Mouse (Mus musculus): ENCODE measurements around the gene Acsl3. TPM values are rescaled to one million over a fixed set of nuclear protein-coding genes. Genes with fewer than 3 reads are reported as not detected.

The Acsl3 gene
- total and polyA plus RNA-seq, 3 experiments, result 2.6 to 6.6 (median 4.4) TPM

- intact Hi-C loops (cut with DNase I), result no loop called here
- TF ChIP-seq POLR2A (IDR thresholded peaks at IDR 0.05; ENCODE audit: insufficient read depth, low read depth, low read length) (no peak), CTCF (IDR thresholded peaks at IDR 0.05) (no peak), EP300 (IDR thresholded peaks at IDR 0.05; ENCODE audit: insufficient read depth, low read depth, low read length) (no peak)
- Histone ChIP-seq H3K36me3 (ENCODE audit: control insufficient read depth, insufficient read depth, low read length) (no peaks in the 10 kb centered on the region), H3K27me3 (ENCODE audit: control insufficient read depth, insufficient read depth, low read length) (no peaks in the 10 kb centered on the region), H3K4me3 (no peak overlapping the region), H3K79me2 (replicated peaks; ENCODE audit: control insufficient read depth, insufficient read depth, low read length) (no peaks in the 10 kb centered on the region), H3K27ac (no peak overlapping the region), H3K4me1 (ENCODE audit: control insufficient read depth, insufficient read depth, low read length) (no peaks in the 10 kb centered on the region), H3K9ac (ENCODE audit: low read depth, low read length) (no peak overlapping the region)
- 67% methylated on average over 3 of the region's 3 CpGs for WGBS
- DNase-seq, result no peak
Observed at GRCm38 (mm10) chr1:78634486-78634885, 23.1 kb upstream of the Acsl3 start.

- Histone ChIP-seq H3K27me3 (ENCODE audit: control insufficient read depth, insufficient read depth, low read length) (no peaks in the 10 kb centered on the region), H3K27ac (no peak overlapping the region), H3K9ac (ENCODE audit: low read depth, low read length) (no peak overlapping the region), H3K79me2 (replicated peaks; ENCODE audit: control insufficient read depth, insufficient read depth, low read length) (no peaks in the 10 kb centered on the region), H3K36me3 (ENCODE audit: control insufficient read depth, insufficient read depth, low read length) (no peaks in the 10 kb centered on the region), H3K4me1 (ENCODE audit: control insufficient read depth, insufficient read depth, low read length) (no peaks in the 10 kb centered on the region), H3K4me3 (no peak overlapping the region)
- TF ChIP-seq EP300 (IDR thresholded peaks at IDR 0.05; ENCODE audit: insufficient read depth, low read depth, low read length) (no peak), CTCF (IDR thresholded peaks at IDR 0.05) (no peak), POLR2A (IDR thresholded peaks at IDR 0.05; ENCODE audit: insufficient read depth, low read depth, low read length) (no peak)
- DNase-seq, result no peak
- intact Hi-C loops (cut with DNase I), result no loop called here
Observed at GRCm38 (mm10) chr1:78640871-78641270, 16.8 kb upstream of the Acsl3 start.

GRCm38 (mm10) chr1:78641791-78642190 lies 15.8 kb upstream of the Acsl3 start:
- no peaks in the 10 kb centered on the region for H3K79me2 ChIP-seq (replicated peaks; ENCODE audit: control insufficient read depth, insufficient read depth, low read length)
- H3K27me3 ChIP-seq (ENCODE audit: control insufficient read depth, insufficient read depth, low read length), result no peaks in the 10 kb centered on the region
- H3K9ac ChIP-seq (ENCODE audit: low read depth, low read length), result no peak overlapping the region
- WGBS, result 93% methylated on average over 3 of the region's 3 CpGs
- no peaks in the 10 kb centered on the region for H3K36me3 ChIP-seq (ENCODE audit: control insufficient read depth, insufficient read depth, low read length)
- no peak overlapping the region for H3K27ac ChIP-seq
- TF ChIP-seq EP300 (IDR thresholded peaks at IDR 0.05; ENCODE audit: insufficient read depth, low read depth, low read length), result no peak
- no peak for TF ChIP-seq CTCF (IDR thresholded peaks at IDR 0.05)
- TF ChIP-seq POLR2A (IDR thresholded peaks at IDR 0.05; ENCODE audit: insufficient read depth, low read depth, low read length), result no peak
- intact Hi-C loops (cut with DNase I), result no loop called here
- DNase-seq, result no peak
- no peaks in the 10 kb centered on the region for H3K4me1 ChIP-seq (ENCODE audit: control insufficient read depth, insufficient read depth, low read length)
- no peak overlapping the region for H3K4me3 ChIP-seq

GRCm38 (mm10) chr1:78642197-78642596 lies 15.4 kb upstream of the Acsl3 start:
- no peak for DNase-seq
- TF ChIP-seq CTCF (IDR thresholded peaks at IDR 0.05) (no peak), POLR2A (IDR thresholded peaks at IDR 0.05; ENCODE audit: insufficient read depth, low read depth, low read length) (no peak), EP300 (IDR thresholded peaks at IDR 0.05; ENCODE audit: insufficient read depth, low read depth, low read length) (no peak)
- Histone ChIP-seq H3K4me3 (no peak overlapping the region), H3K9ac (ENCODE audit: low read depth, low read length) (no peak overlapping the region), H3K27me3 (ENCODE audit: control insufficient read depth, insufficient read depth, low read length) (no peaks in the 10 kb centered on the region), H3K79me2 (replicated peaks; ENCODE audit: control insufficient read depth, insufficient read depth, low read length) (no peaks in the 10 kb centered on the region), H3K27ac (no peak overlapping the region), H3K4me1 (ENCODE audit: control insufficient read depth, insufficient read depth, low read length) (no peaks in the 10 kb centered on the region), H3K36me3 (ENCODE audit: control insufficient read depth, insufficient read depth, low read length) (no peaks in the 10 kb centered on the region)
- intact Hi-C loops (cut with DNase I), result no loop called here
- 70% methylated on average over 2 of the region's 2 CpGs for WGBS

GRCm38 (mm10) chr1:78647317-78647885 lies 10.2 kb upstream of the Acsl3 start:
- Histone ChIP-seq H3K27me3 (ENCODE audit: control insufficient read depth, insufficient read depth, low read length) (no peaks in the 10 kb centered on the region), H3K27ac (no peak overlapping the region), H3K4me1 (ENCODE audit: control insufficient read depth, insufficient read depth, low read length) (no peaks in the 10 kb centered on the region), H3K4me3 (no peak overlapping the region), H3K79me2 (replicated peaks; ENCODE audit: control insufficient read depth, insufficient read depth, low read length) (no peaks in the 10 kb centered on the region), H3K9ac (ENCODE audit: low read depth, low read length) (no peak overlapping the region), H3K36me3 (ENCODE audit: control insufficient read depth, insufficient read depth, low read length) (no peaks in the 10 kb centered on the region)
- intact Hi-C loops (cut with DNase I), result no loop called here
- no peak for TF ChIP-seq POLR2A (IDR thresholded peaks at IDR 0.05; ENCODE audit: insufficient read depth, low read depth, low read length)
- no peak for TF ChIP-seq CTCF (IDR thresholded peaks at IDR 0.05)
- TF ChIP-seq EP300 (IDR thresholded peaks at IDR 0.05; ENCODE audit: insufficient read depth, low read depth, low read length), result no peak
- WGBS, result 54% methylated on average over 8 of the region's 8 CpGs
- DNase-seq, result no peak

GRCm38 (mm10) chr1:78649269-78650061 lies 8.2 kb upstream of the Acsl3 start:
- WGBS, result 67% methylated on average over 6 of the region's 6 CpGs
- intact Hi-C loops (cut with DNase I), result no loop called here

More at GRCm38 (mm10) chr1:78649269-78650061, 8.2 kb upstream of the Acsl3 start:
- no peak for DNase-seq
- H3K4me3 ChIP-seq, result no peak overlapping the region
- no peak for TF ChIP-seq POLR2A (IDR thresholded peaks at IDR 0.05; ENCODE audit: insufficient read depth, low read depth, low read length)
- TF ChIP-seq CTCF (IDR thresholded peaks at IDR 0.05), result no peak
- TF ChIP-seq EP300 (IDR thresholded peaks at IDR 0.05; ENCODE audit: insufficient read depth, low read depth, low read length), result no peak
- H3K9ac ChIP-seq (ENCODE audit: low read depth, low read length), result no peak overlapping the region
- no peaks in the 10 kb centered on the region for H3K79me2 ChIP-seq (replicated peaks; ENCODE audit: control insufficient read depth, insufficient read depth, low read length)
- H3K36me3 ChIP-seq (ENCODE audit: control insufficient read depth, insufficient read depth, low read length), result no peaks in the 10 kb centered on the region
- H3K27ac ChIP-seq, result no peak overlapping the region
- no peaks in the 10 kb centered on the region for H3K27me3 ChIP-seq (ENCODE audit: control insufficient read depth, insufficient read depth, low read length)
- no peaks in the 10 kb centered on the region for H3K4me1 ChIP-seq (ENCODE audit: control insufficient read depth, insufficient read depth, low read length)
